Mouse (Mus musculus) forebrain, embryonic 14.5 days (tissue): ENCODE results near the gene Fabp6. TPM values are rescaled to one million over a fixed set of nuclear protein-coding genes. Genes with fewer than 3 reads are reported as not detected.

ENCODE experiments used
- ATAC-seq: fragments of 200-750 bp; cut with Nextera tagmentation; 2 replicates; pipeline ENCODE4 v1.8.0; 2017; ENCODE audit warnings: mild to moderate bottlenecking, moderate library complexity
- DNase-seq: peaks from one replicate; pipeline ENCODE4 v3.0.0-alpha.2; 2015; ENCODE audit warnings: low spot score
- H3K27ac ChIP-seq: fragments of 300-500 bp; sonication (generic); 2 replicates; pipeline ENCODE4 v1.5.1; 2014; ENCODE audit warnings: low read depth, mild to moderate bottlenecking, control low read depth, low read length, moderate library complexity
- H3K27me3 ChIP-seq: fragments of 300-500 bp; sonication (generic); replicated peaks from 2 replicates; pipeline ENCODE4 v1.6.1; 2014; ENCODE audit warnings: low read length, control low read depth, mixed read lengths; ENCODE audit not compliant: control insufficient read depth, insufficient read depth
- H3K36me3 ChIP-seq: fragments of 300-500 bp; sonication (generic); 2 replicates; pipeline ENCODE4 v1.6.1; 2014; ENCODE audit warnings: low read length, control low read depth; ENCODE audit not compliant: control insufficient read depth, insufficient read depth
- H3K4me1 ChIP-seq: fragments of 300-500 bp; sonication (generic); 2 replicates; pipeline ENCODE4 v1.6.1; 2014; ENCODE audit warnings: antibody characterized with exemption, low read length, control low read depth; ENCODE audit not compliant: control insufficient read depth, insufficient read depth
- H3K4me2 ChIP-seq: fragments of 300-500 bp; sonication (generic); 2 replicates; pipeline ENCODE4 v1.6.1; 2014; ENCODE audit warnings: mild to moderate bottlenecking, control low read depth, low read length
- H3K4me3 ChIP-seq: fragments of 300-500 bp; sonication (generic); 2 replicates; pipeline ENCODE4 v1.5.1; 2014; ENCODE audit warnings: low read depth, low read length, control low read depth
- H3K9ac ChIP-seq: fragments of 300-500 bp; sonication (generic); 2 replicates; pipeline ENCODE4 v1.6.1; 2014; ENCODE audit warnings: mild to moderate bottlenecking, low read length, control low read depth, moderate library complexity
- H3K9me3 ChIP-seq: fragments of 300-500 bp; sonication (generic); replicated peaks from 2 replicates; pipeline ENCODE4 v1.6.1; 2016; ENCODE audit warnings: low read length, control low read depth, mixed read lengths; ENCODE audit not compliant: control insufficient read depth
- WGBS: fragments of 180-500 bp; shearing (Covaris S2); extraction: QIAGEN DNeasy Blood & Tissue Kit; methylation state at CpG from one replicate; pipeline ENCODE4 v1.1.7; 2014; 5-methylcytosine and 5-hydroxymethylcytosine counted together
- polyA plus RNA-seq: library from polyadenylated mRNA; unstranded; fragments of >200 nt; fragmentation: Nextera tagmentation; extraction: Ambion mirVana; gene quantifications from 2 replicates; pipeline ENCODE4 v1.2.1, GENCODE M21; 2014

The Fabp6 gene
- polyA plus RNA-seq, 1 experiment from 2014 or later: not detected

- no peaks in the 10 kb centered on the region for H3K27me3 ChIP-seq
- DNase-seq (no peak), ATAC-seq (no peak; the same call in 1 of the 2 replicates)
- H3K4me1 ChIP-seq: peaks cover 11% of the 10 kb centered on the region
- 0 out of 2 replicates have a peak overlapping the region, but pooled peaks have one; percentile 33 for H3K27ac ChIP-seq
- no peak overlapping the region for H3K4me3 ChIP-seq
- no peaks in the 10 kb centered on the region for H3K9me3 ChIP-seq
- H3K4me2 ChIP-seq: peak overlapping the region; percentile 47
- H3K36me3 ChIP-seq: no peaks in the 10 kb centered on the region
- whole genome bisulfite sequencing: 33% methylated on average over 18 of the region's 18 CpGs
- peak overlapping the region; percentile 51 for H3K9ac ChIP-seq
Measured at GRCm38 (mm10) chr11:43626927-43627645, 25.7 kb upstream of the Fabp6 start.

DNA sequence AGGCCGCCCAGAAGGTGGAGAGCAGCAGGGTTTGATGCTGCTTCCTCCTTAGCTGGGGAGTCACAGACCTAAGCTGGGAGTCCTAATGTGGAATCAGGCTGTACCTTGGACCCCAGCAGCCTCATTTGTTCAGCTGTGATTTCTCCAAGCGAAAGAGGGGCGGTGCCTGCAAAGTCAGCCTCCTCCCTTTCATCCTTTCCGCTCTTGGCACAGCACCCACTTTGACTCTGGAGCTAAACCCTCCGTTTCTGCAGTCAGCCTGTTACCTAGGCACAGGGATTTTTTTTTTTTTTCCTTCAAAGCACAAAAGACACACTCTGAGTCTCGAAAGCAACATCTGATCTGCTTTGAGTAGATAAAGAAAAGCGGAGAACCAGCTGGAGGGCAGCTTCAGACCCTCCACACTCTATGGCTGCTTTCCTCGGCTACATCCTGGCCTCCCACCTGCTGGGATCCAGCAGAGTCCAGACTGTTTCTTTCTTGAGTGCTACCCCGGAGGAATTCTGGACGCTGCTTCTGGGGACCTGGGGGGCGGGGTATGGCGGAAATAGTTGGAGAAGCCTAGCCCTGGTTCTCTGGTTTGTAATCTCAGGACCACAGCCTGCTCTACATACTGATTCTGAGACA lies 25.1 kb upstream of the Fabp6 start:
- H3K27me3 ChIP-seq: no peaks in the 10 kb centered on the region
- ATAC-seq (peak; percentile 74), DNase-seq (peak; percentile 73)
- H3K9ac ChIP-seq: peak overlapping the region; percentile 51
- 9% methylated on average over 12 of the region's 12 CpGs for WGBS
- peaks cover 11% of the 10 kb centered on the region for H3K4me1 ChIP-seq
- 0 out of 2 replicates have a peak overlapping the region, but pooled peaks have one; percentile 10 for H3K4me3 ChIP-seq
- no peaks in the 10 kb centered on the region for H3K9me3 ChIP-seq
- no peaks in the 10 kb centered on the region for H3K36me3 ChIP-seq
- 0 out of 2 replicates have a peak overlapping the region, but pooled peaks have one; percentile 33 for H3K27ac ChIP-seq
- H3K4me2 ChIP-seq: peak overlapping the region; percentile 47

GRCm38 (mm10) chr11:43624341-43624740 lies 23.0 kb upstream of the Fabp6 start:
- H3K4me3 ChIP-seq: no peak overlapping the region
- H3K36me3 ChIP-seq: no peaks in the 10 kb centered on the region
- no peak for ATAC-seq
- 94% methylated on average over 1 of the region's 1 CpGs for WGBS
- H3K9me3 ChIP-seq: no peaks in the 10 kb centered on the region
- peak; percentile 24 for DNase-seq
- peaks cover 11% of the 10 kb centered on the region for H3K4me1 ChIP-seq
- H3K27ac ChIP-seq: no peak overlapping the region
- no peak overlapping the region for H3K4me2 ChIP-seq
- no peak overlapping the region for H3K9ac ChIP-seq
- no peaks in the 10 kb centered on the region for H3K27me3 ChIP-seq

- 88% methylated on average over 5 of the region's 5 CpGs for WGBS
- no peaks in the 10 kb centered on the region for H3K36me3 ChIP-seq
Measured at GRCm38 (mm10) chr11:43621769-43622168, 20.4 kb upstream of the Fabp6 start.

GRCm38 (mm10) chr11:43618403-43618802 lies 17.1 kb upstream of the Fabp6 start:
- no peak overlapping the region for H3K4me2 ChIP-seq
- 50% methylated on average over 7 of the region's 7 CpGs for WGBS
- H3K36me3 ChIP-seq: no peaks in the 10 kb centered on the region
- no peaks in the 10 kb centered on the region for H3K27me3 ChIP-seq
- no peaks in the 10 kb centered on the region for H3K9me3 ChIP-seq
- 0 out of 2 replicates have a peak overlapping the region, but pooled peaks have one; percentile 13 for H3K9ac ChIP-seq
- H3K4me1 ChIP-seq: peaks cover 6% of the 10 kb centered on the region; the same call in 1 of the 2 replicates
- H3K27ac ChIP-seq: peak overlapping the region; percentile 33; the same call in 1 of the 2 replicates
- ATAC-seq (peak; percentile 80), DNase-seq (peak; percentile 52)
- no peak overlapping the region for H3K4me3 ChIP-seq

More at GRCm38 (mm10) chr11:43621769-43622168, 20.4 kb upstream of the Fabp6 start:
- Histone ChIP-seq H3K4me1 (peaks cover 13% of the 10 kb centered on the region), H3K27ac (no peak overlapping the region), H3K4me2 (no peak overlapping the region), H3K9me3 (no peaks in the 10 kb centered on the region), H3K4me3 (no peak overlapping the region), H3K27me3 (no peaks in the 10 kb centered on the region), H3K9ac (no peak overlapping the region)
- ATAC-seq (no peak), DNase-seq (no peak)

DNA sequence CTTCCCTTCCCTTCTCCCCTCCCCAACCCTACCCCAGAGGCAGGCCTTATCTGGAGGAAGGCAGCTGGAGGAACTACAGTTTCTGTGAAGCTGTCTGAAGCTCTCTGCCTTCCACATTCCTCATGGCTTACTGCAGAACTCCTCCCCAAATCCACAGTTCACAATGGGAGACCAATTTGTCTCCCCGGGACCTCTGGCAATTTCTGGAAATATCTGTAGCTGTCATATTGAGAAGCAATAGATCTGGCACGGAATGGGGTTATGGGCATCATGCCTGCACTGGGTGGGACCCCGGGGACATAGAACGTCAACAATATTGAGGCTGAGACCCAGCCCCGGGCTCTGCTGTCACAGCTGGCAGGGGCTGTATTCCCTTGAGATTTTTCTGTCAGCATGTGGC lies 16.6 kb upstream of the Fabp6 start:
- no peak overlapping the region for H3K4me3 ChIP-seq
- H3K27ac ChIP-seq: peak overlapping the region; percentile 33; the same call in 1 of the 2 replicates

DNA sequence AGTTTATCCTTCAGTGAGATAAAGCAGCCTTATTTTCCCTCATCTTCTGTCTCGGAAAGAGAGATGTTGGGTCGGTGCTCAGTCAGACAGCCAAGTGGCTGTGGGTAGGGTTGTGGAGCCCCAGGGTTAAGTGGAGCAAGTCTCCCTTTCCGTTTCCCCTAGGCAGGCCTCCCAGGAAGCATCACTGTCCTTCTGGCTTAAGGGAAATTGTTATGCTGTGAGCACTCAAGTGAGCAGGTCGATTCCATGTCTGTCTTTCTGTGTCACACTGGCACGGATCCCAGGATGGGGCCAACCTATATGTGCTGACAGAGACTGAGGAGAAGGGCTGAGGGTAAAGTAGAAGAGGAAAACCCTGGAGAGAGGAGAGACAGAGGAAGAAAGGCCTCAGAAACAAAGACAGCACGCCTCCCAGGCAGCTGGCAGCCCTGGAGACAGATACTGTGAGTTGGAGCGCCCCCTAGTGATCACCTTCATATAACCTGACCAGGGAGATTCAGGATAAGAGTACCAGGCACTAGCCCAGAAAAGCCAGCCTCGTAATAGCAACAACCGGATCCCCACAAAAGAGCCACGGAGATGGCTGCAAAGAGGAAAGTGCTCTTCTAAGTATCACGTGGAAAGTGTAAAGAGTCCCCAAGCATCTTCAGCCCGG lies 11.6 kb upstream of the Fabp6 start:
- peak overlapping the region; percentile 40; the same call in 1 of the 2 replicates for H3K9ac ChIP-seq
- ATAC-seq (peak; percentile 91), DNase-seq (peak; percentile 95)
- H3K4me1 ChIP-seq: peaks cover 2% of the 10 kb centered on the region; the same call in 1 of the 2 replicates
- no peak overlapping the region for H3K4me3 ChIP-seq
- no peaks in the 10 kb centered on the region for H3K27me3 ChIP-seq
- H3K4me2 ChIP-seq: no peak overlapping the region
- H3K9me3 ChIP-seq: no peaks in the 10 kb centered on the region
- H3K36me3 ChIP-seq: no peaks in the 10 kb centered on the region
- 22% methylated on average over 12 of the region's 12 CpGs for WGBS
- H3K27ac ChIP-seq: peak overlapping the region; percentile 59

More for the DNA sequence above, 16.6 kb upstream of the Fabp6 start:
- no peaks in the 10 kb centered on the region for H3K27me3 ChIP-seq
- DNase-seq: peak; percentile 16
- ATAC-seq: peak; percentile 27; the same call in 1 of the 2 replicates
- H3K9ac ChIP-seq: no peak overlapping the region
- no peaks in the 10 kb centered on the region for H3K36me3 ChIP-seq
- no peak overlapping the region for H3K4me2 ChIP-seq
- 43% methylated on average over 5 of the region's 5 CpGs for WGBS
- H3K4me1 ChIP-seq: peaks cover 6% of the 10 kb centered on the region; the same call in 1 of the 2 replicates
- no peaks in the 10 kb centered on the region for H3K9me3 ChIP-seq

- WGBS: 73% methylated on average over 5 of the region's 5 CpGs
- H3K9me3 ChIP-seq: no peaks in the 10 kb centered on the region
- no peak overlapping the region for H3K27ac ChIP-seq
- no peak overlapping the region for H3K4me3 ChIP-seq
- no peak overlapping the region for H3K9ac ChIP-seq
- H3K36me3 ChIP-seq: no peaks in the 10 kb centered on the region
- H3K27me3 ChIP-seq: no peaks in the 10 kb centered on the region
- DNase-seq (no peak), ATAC-seq (no peak)
- H3K4me2 ChIP-seq: no peak overlapping the region
- H3K4me1 ChIP-seq: no peaks in the 10 kb centered on the region
Measured at GRCm38 (mm10) chr11:43610662-43611033, 9.3 kb upstream of the Fabp6 start.
